Mouse (Mus musculus) bone marrow macrophage, adult 2 months (primary cell): ENCODE measurements around the gene Btg3.

Source experiments
- CTCF ChIP-seq: IDR thresholded peaks from 2 replicates; pipeline ENCODE4 v1.5.1; 2012; ENCODE audit warnings: low read depth, mild to moderate bottlenecking, low read length, moderate library complexity
- POLR2A ChIP-seq: IDR thresholded peaks from 2 replicates; pipeline ENCODE4 v1.6.1; 2012; ENCODE audit warnings: mild to moderate bottlenecking, low read depth, low read length, borderline replicate concordance

- TF ChIP-seq CTCF = no peak
- no peak for TF ChIP-seq POLR2A
Observed at GRCm38 (mm10) chr16:78302678-78303050, 74.3 kb downstream of the Btg3 start.
